Mouse (Mus musculus): ENCODE results near the gene Efcab2. TPM values are rescaled to one million over a fixed set of nuclear protein-coding genes. Genes with fewer than 3 reads are reported as not detected.

Efcab2 gene
- polyA plus RNA-seq, 1 experiment = 0.04 TPM

GRCm38 (mm10) chr1:178529512-178530300 is 123.8 kb downstream of the Efcab2 start:
- no peaks in the 10 kb centered on the region for H3K36me3 ChIP-seq (ENCODE audit: control insufficient read depth, insufficient read depth, low read length)
- peaks cover 28% of the 10 kb centered on the region for H3K27me3 ChIP-seq (ENCODE audit: control insufficient read depth, insufficient read depth, low read length)
- 2% methylated on average over 38 of the region's 38 CpGs for WGBS
- peak overlapping the region; percentile 64 for H3K4me3 ChIP-seq (ENCODE audit: low read depth, low read length)
- TF ChIP-seq CTCF (IDR thresholded peaks at IDR 0.05; ENCODE audit: extremely low read depth, insufficient read length, insufficient replicate concordance, low read depth, low read length) = no peak
- TF ChIP-seq POLR2A (IDR thresholded peaks at IDR 0.05; ENCODE audit: low read depth, low read length) = no peak
- H3K27ac ChIP-seq (ENCODE audit: insufficient read depth, low read depth, low read length) = no peak overlapping the region
- peaks cover 24% of the 10 kb centered on the region for H3K4me1 ChIP-seq (ENCODE audit: control insufficient read depth, insufficient read depth, insufficient read length, low read length)

GRCm38 (mm10) chr1:178530301-178531078 is 124.6 kb downstream of the Efcab2 start:
- Histone ChIP-seq H3K27me3 (ENCODE audit: control insufficient read depth, insufficient read depth, low read length) (peaks cover 28% of the 10 kb centered on the region), H3K4me3 (ENCODE audit: low read depth, low read length) (peak overlapping the region; percentile 64), H3K4me1 (ENCODE audit: control insufficient read depth, insufficient read depth, insufficient read length, low read length) (peaks cover 24% of the 10 kb centered on the region), H3K36me3 (ENCODE audit: control insufficient read depth, insufficient read depth, low read length) (no peaks in the 10 kb centered on the region), H3K27ac (ENCODE audit: insufficient read depth, low read depth, low read length) (no peak overlapping the region)
- WGBS = under 1% methylated on average over 62 of the region's 62 CpGs
- TF ChIP-seq POLR2A (IDR thresholded peaks at IDR 0.05; ENCODE audit: low read depth, low read length) (no peak), CTCF (IDR thresholded peaks at IDR 0.05; ENCODE audit: extremely low read depth, insufficient read length, insufficient replicate concordance, low read depth, low read length) (peak; percentile 58)

Other genes with a start within 250 kb of the Efcab2 start
- gene Desi2, start 218.7 kb upstream of the Efcab2 start, polyA plus RNA-seq (2012; rRNA removed) = 3.1 and 4.8 TPM in 2 replicates
- gene Cox20, start 87.0 kb upstream of the Efcab2 start, polyA plus RNA-seq (2012; rRNA removed) = 3.7 and 5.3 TPM in 2 replicates
- gene Hnrnpu, start 68.3 kb upstream of the Efcab2 start, polyA plus RNA-seq (2012; rRNA removed) = 21.7 and 34.2 TPM in 2 replicates
- 0.28 and 0.30 TPM in 2 replicates for gene Kif26b, start 123.0 kb downstream of the Efcab2 start, polyA plus RNA-seq (2012; rRNA removed)